Mouse (Mus musculus): ENCODE results near the gene Git1. TPM values are rescaled to one million over a fixed set of nuclear protein-coding genes. Genes with fewer than 3 reads are reported as not detected.

Git1 gene
- total and polyA plus RNA-seq, 3 experiments = 53.3 to 59.4 (median 54.0) TPM

DNA sequence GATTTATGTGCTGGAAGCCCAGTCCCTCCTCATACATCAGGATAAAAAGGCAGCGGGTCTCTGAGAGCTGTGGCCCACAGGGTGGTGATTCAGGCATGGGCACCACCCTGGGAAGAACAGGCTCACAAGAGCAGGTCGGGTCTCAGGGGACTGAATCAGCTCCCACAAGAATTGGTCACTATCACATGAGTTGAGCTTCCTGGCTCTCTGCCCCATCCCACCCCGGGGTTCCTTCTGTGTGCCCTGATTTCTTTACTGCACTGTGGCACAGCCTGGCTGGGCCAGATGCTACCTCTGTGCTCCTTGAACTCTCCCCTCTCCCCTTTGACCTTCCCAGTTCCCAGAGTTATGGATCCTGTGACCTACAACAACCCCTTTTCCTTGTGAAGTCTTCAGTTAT lies 10.3 kb upstream of the Git1 start:
- intact Hi-C loops (cut with DNase I) = loop anchor here (5.0 kb wide), 1 partner anchor 381 kb away; no protein-coding TSS in a partner anchor
- H3K4me1 ChIP-seq (ENCODE audit: control insufficient read depth, insufficient read depth, low read length) = no peaks in the 10 kb centered on the region
- H3K79me2 ChIP-seq (replicated peaks; ENCODE audit: control insufficient read depth, insufficient read depth, low read length) = no peaks in the 10 kb centered on the region
- no peak overlapping the region for H3K4me3 ChIP-seq
- H3K36me3 ChIP-seq (ENCODE audit: control insufficient read depth, insufficient read depth, low read length) = no peaks in the 10 kb centered on the region
- no peak overlapping the region for H3K27ac ChIP-seq
- no peaks in the 10 kb centered on the region for H3K27me3 ChIP-seq (ENCODE audit: control insufficient read depth, insufficient read depth, low read length)
- TF ChIP-seq POLR2A (IDR thresholded peaks at IDR 0.05; ENCODE audit: insufficient read depth, low read depth, low read length) (no peak), EP300 (IDR thresholded peaks at IDR 0.05; ENCODE audit: insufficient read depth, low read depth, low read length) (no peak), CTCF (IDR thresholded peaks at IDR 0.05) (no peak)
- no peak for DNase-seq
- 64% methylated on average over 3 of the region's 3 CpGs for WGBS
- H3K9ac ChIP-seq (ENCODE audit: low read depth, low read length) = no peak overlapping the region

GRCm38 (mm10) chr11:77483510-77484255 lies 9.7 kb upstream of the Git1 start:
- TF ChIP-seq CTCF (IDR thresholded peaks at IDR 0.05) (no peak), EP300 (IDR thresholded peaks at IDR 0.05; ENCODE audit: insufficient read depth, low read depth, low read length) (no peak), POLR2A (IDR thresholded peaks at IDR 0.05; ENCODE audit: insufficient read depth, low read depth, low read length) (no peak)
- Histone ChIP-seq H3K79me2 (replicated peaks; ENCODE audit: control insufficient read depth, insufficient read depth, low read length) (no peaks in the 10 kb centered on the region), H3K4me3 (no peak overlapping the region), H3K36me3 (ENCODE audit: control insufficient read depth, insufficient read depth, low read length) (no peaks in the 10 kb centered on the region), H3K27me3 (ENCODE audit: control insufficient read depth, insufficient read depth, low read length) (no peaks in the 10 kb centered on the region), H3K27ac (no peak overlapping the region), H3K4me1 (ENCODE audit: control insufficient read depth, insufficient read depth, low read length) (no peaks in the 10 kb centered on the region), H3K9ac (ENCODE audit: low read depth, low read length) (no peak overlapping the region)
- WGBS = 51% methylated on average over 11 of the region's 11 CpGs
- intact Hi-C loops (cut with DNase I) = loop anchor here (5.0 kb wide), 1 partner anchor 381 kb away; no protein-coding TSS in a partner anchor
- no peak for DNase-seq

GRCm38 (mm10) chr11:77485229-77485628 lies 8.1 kb upstream of the Git1 start:
- no peaks in the 10 kb centered on the region for H3K79me2 ChIP-seq (replicated peaks; ENCODE audit: control insufficient read depth, insufficient read depth, low read length)
- WGBS = 82% methylated on average over 6 of the region's 6 CpGs
- no peak overlapping the region for H3K27ac ChIP-seq
- intact Hi-C loops (cut with DNase I) = no loop called here
- no peaks in the 10 kb centered on the region for H3K36me3 ChIP-seq (ENCODE audit: control insufficient read depth, insufficient read depth, low read length)
- H3K27me3 ChIP-seq (ENCODE audit: control insufficient read depth, insufficient read depth, low read length) = no peaks in the 10 kb centered on the region
- no peak overlapping the region for H3K9ac ChIP-seq (ENCODE audit: low read depth, low read length)
- H3K4me3 ChIP-seq = no peak overlapping the region
- TF ChIP-seq CTCF (IDR thresholded peaks at IDR 0.05) = no peak
- no peak for TF ChIP-seq EP300 (IDR thresholded peaks at IDR 0.05; ENCODE audit: insufficient read depth, low read depth, low read length)
- no peak for TF ChIP-seq POLR2A (IDR thresholded peaks at IDR 0.05; ENCODE audit: insufficient read depth, low read depth, low read length)
- no peaks in the 10 kb centered on the region; the same call in 1 of the 2 replicates for H3K4me1 ChIP-seq (ENCODE audit: control insufficient read depth, insufficient read depth, low read length)
- DNase-seq = no peak

- peak in 1 of 2 experiments; percentile 25 for DNase-seq
- Histone ChIP-seq H3K27ac (no peak overlapping the region), H3K9ac (ENCODE audit: low read depth, low read length) (no peak overlapping the region), H3K27me3 (ENCODE audit: control insufficient read depth, insufficient read depth, low read length) (no peaks in the 10 kb centered on the region), H3K4me1 (ENCODE audit: control insufficient read depth, insufficient read depth, low read length) (peaks cover 6% of the 10 kb centered on the region), H3K4me3 (no peak overlapping the region), H3K36me3 (ENCODE audit: control insufficient read depth, insufficient read depth, low read length) (no peaks in the 10 kb centered on the region; the same call in 1 of the 2 replicates), H3K79me2 (replicated peaks; ENCODE audit: control insufficient read depth, insufficient read depth, low read length) (no peaks in the 10 kb centered on the region)
- intact Hi-C loops (cut with DNase I) = no loop called here
- no peak for TF ChIP-seq EP300 (IDR thresholded peaks at IDR 0.05; ENCODE audit: insufficient read depth, low read depth, low read length)
- TF ChIP-seq POLR2A (IDR thresholded peaks at IDR 0.05; ENCODE audit: insufficient read depth, low read depth, low read length) = no peak
- no peak for TF ChIP-seq CTCF (IDR thresholded peaks at IDR 0.05)
- WGBS = 52% methylated on average over 5 of the region's 5 CpGs
Measured at GRCm38 (mm10) chr11:77486798-77487197, 6.6 kb upstream of the Git1 start.

GRCm38 (mm10) chr11:77488771-77489581 lies 4.4 kb upstream of the Git1 start:
- Histone ChIP-seq H3K9ac (ENCODE audit: low read depth, low read length) (peak overlapping the region; percentile 80), H3K4me1 (ENCODE audit: control insufficient read depth, insufficient read depth, low read length) (peaks cover 8% of the 10 kb centered on the region), H3K27me3 (ENCODE audit: control insufficient read depth, insufficient read depth, low read length) (no peaks in the 10 kb centered on the region), H3K36me3 (ENCODE audit: control insufficient read depth, insufficient read depth, low read length) (no peaks in the 10 kb centered on the region; the same call in 1 of the 2 replicates), H3K27ac (peak overlapping the region; percentile 45), H3K4me3 (peak overlapping the region; percentile 66), H3K79me2 (replicated peaks; ENCODE audit: control insufficient read depth, insufficient read depth, low read length) (peaks cover 3% of the 10 kb centered on the region; the same call in 1 of the 2 replicates)
- WGBS = 11% methylated on average over 55 of the region's 55 CpGs
- TF ChIP-seq POLR2A (IDR thresholded peaks at IDR 0.05; ENCODE audit: insufficient read depth, low read depth, low read length) = no peak
- TF ChIP-seq CTCF (IDR thresholded peaks at IDR 0.05) = no peak
- TF ChIP-seq EP300 (IDR thresholded peaks at IDR 0.05; ENCODE audit: insufficient read depth, low read depth, low read length) = no peak
- DNase-seq = peak in 1 of 2 experiments; percentile 48
- intact Hi-C loops (cut with DNase I) = no loop called here
